Mouse (Mus musculus): ENCODE measurements around the gene Hdac5.

- TF ChIP-seq CTCF (IDR thresholded peaks at IDR 0.05) (no peak), EP300 (IDR thresholded peaks at IDR 0.05) (no peak)
Measured at GRCm38 (mm10) chr11:102211936-102212341, 18.0 kb downstream of the Hdac5 start.
